Mouse (Mus musculus) cortical plate, adult 2 months (tissue): Measurements from ENCODE around the gene Hmox2.

Experiments
- CTCF ChIP-seq: fragments of 200-500 bp; IDR thresholded peaks from 2 replicates; pipeline ENCODE4 v1.5.1; 2011; ENCODE audit warnings: mild to moderate bottlenecking, control low read depth, low read length; ENCODE audit not compliant: insufficient read depth; ENCODE audit errors: extremely low read depth
- POLR2A ChIP-seq: fragments of 200-500 bp; IDR thresholded peaks from 2 replicates; pipeline ENCODE4 v1.6.1; 2011; ENCODE audit warnings: mild to moderate bottlenecking, low read length, control low read depth; ENCODE audit not compliant: insufficient read depth; ENCODE audit errors: extremely low read depth

GRCm38 (mm10) chr16:4777905-4778609, 51.9 kb downstream of the Hmox2 start:
- TF ChIP-seq CTCF (no peak), POLR2A (no peak)
